Mouse (Mus musculus) liver, embryonic 12.5 days (tissue): ENCODE results near the gene Vgll4. TPM values are rescaled to one million over a fixed set of nuclear protein-coding genes. Genes with fewer than 3 reads are reported as not detected.
A peak's percentile ranks its signal among the peaks of the same experiment; 100 is the strongest.

Source experiments
- ATAC-seq: fragments of 200-750 bp; cut with Nextera tagmentation; 2 replicates; pipeline ENCODE4 v1.8.0; 2017; ENCODE audit warnings: moderate number of reproducible peaks, mild to moderate bottlenecking, moderate library complexity
- H3K27ac ChIP-seq: fragments of 300-500 bp; sonication (generic); 2 replicates; pipeline ENCODE4 v1.5.1; 2016; ENCODE audit warnings: mild to moderate bottlenecking
- H3K27me3 ChIP-seq: fragments of 300-500 bp; sonication (generic); replicated peaks from 2 replicates; pipeline ENCODE4 v1.6.1; 2016; ENCODE audit warnings: mild to moderate bottlenecking, moderate library complexity
- H3K36me3 ChIP-seq: fragments of 300-500 bp; sonication (generic); 2 replicates; pipeline ENCODE4 v1.6.1; 2016; ENCODE audit warnings: mild to moderate bottlenecking, moderate library complexity
- H3K4me1 ChIP-seq: fragments of 300-500 bp; sonication (generic); 2 replicates; pipeline ENCODE4 v1.6.1; 2016
- H3K4me2 ChIP-seq: fragments of 300-500 bp; sonication (generic); 2 replicates; pipeline ENCODE4 v1.6.1; 2016; ENCODE audit warnings: mild to moderate bottlenecking, moderate library complexity
- H3K4me3 ChIP-seq: fragments of 300-500 bp; sonication (generic); 2 replicates; pipeline ENCODE4 v1.5.1; 2016; ENCODE audit warnings: mild to moderate bottlenecking, moderate library complexity
- H3K9ac ChIP-seq: fragments of 300-500 bp; sonication (generic); 2 replicates; pipeline ENCODE4 v1.6.1; 2016; ENCODE audit warnings: mild to moderate bottlenecking, moderate library complexity
- H3K9me3 ChIP-seq: fragments of 300-500 bp; sonication (generic); replicated peaks from 2 replicates; pipeline ENCODE4 v1.6.1; 2016; ENCODE audit warnings: mild to moderate bottlenecking, moderate library complexity
- WGBS: fragments of 180-500 bp; shearing (Covaris S2); methylation state at CpG from one replicate; pipeline ENCODE4 v1.1.7; 2016; ENCODE audit not compliant: insufficient replicate concordance; 5-methylcytosine and 5-hydroxymethylcytosine counted together
- polyA plus RNA-seq: library from polyadenylated mRNA; unstranded; fragments of >200 nt; fragmentation: Nextera tagmentation; extraction: Ambion mirVana; gene quantifications from 2 replicates; pipeline ENCODE4 v1.2.1, GENCODE M21; 2016

The Vgll4 gene
- polyA plus RNA-seq, 1 experiment from 2014 or later, result 19.3 TPM

DNA sequence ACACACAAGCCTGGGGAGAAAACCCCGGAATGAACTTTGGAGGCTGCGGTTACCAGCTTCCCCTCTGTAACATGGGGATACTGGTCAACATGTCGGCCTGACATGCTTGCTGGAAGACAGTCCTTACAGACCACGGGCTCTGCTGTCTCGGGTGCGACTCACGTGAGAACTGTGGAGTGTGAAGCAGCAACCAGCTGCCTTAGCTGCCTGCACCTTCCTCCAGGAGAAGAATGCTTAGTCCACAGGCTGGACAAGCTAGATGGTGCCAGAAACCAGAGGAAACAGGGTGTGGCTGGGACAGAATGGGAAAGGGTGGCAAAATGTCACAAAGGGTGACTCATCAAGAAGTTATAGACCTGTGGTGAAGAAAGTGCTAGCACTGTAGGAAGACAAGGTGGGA is 129.8 kb downstream of the Vgll4 start:
- H3K4me2 ChIP-seq, result no peak overlapping the region
- peaks cover 5% of the 10 kb centered on the region for H3K9me3 ChIP-seq
- H3K4me1 ChIP-seq, result peaks cover 15% of the 10 kb centered on the region; the same call in 1 of the 2 replicates
- ATAC-seq, result no peak
- 53% methylated on average over 7 of the region's 7 CpGs for WGBS
- no peak overlapping the region for H3K9ac ChIP-seq
- no peak overlapping the region for H3K4me3 ChIP-seq
- no peak overlapping the region for H3K27ac ChIP-seq
- no peaks in the 10 kb centered on the region for H3K36me3 ChIP-seq
- H3K27me3 ChIP-seq, result no peaks in the 10 kb centered on the region

DNA sequence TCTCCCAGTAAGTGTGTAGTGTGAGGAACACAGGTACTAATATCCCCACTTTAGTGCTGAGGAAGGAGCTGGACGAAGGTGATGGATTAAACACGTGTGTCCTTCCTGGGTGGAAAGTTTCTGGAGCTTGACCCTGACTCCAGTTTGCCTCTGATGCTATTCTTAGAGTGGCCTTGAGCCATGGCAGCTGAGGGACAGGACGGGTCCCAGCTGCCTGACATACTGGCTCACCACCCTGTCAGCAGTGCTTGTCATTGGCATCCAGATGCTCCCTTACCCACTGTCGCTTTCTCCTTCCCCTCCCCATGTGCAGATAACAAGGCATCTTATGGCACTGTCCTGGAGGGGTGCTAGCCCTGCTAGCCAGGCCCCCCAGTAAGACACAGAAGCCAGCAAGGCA is 130.9 kb downstream of the Vgll4 start:
- Histone ChIP-seq H3K36me3 (no peaks in the 10 kb centered on the region), H3K9me3 (peaks cover 5% of the 10 kb centered on the region), H3K4me1 (peaks cover 16% of the 10 kb centered on the region), H3K27me3 (no peaks in the 10 kb centered on the region), H3K4me3 (no peak overlapping the region), H3K27ac (no peak overlapping the region), H3K9ac (no peak overlapping the region), H3K4me2 (no peak overlapping the region)
- 77% methylated on average over 4 of the region's 4 CpGs for WGBS
- ATAC-seq, result no peak

DNA sequence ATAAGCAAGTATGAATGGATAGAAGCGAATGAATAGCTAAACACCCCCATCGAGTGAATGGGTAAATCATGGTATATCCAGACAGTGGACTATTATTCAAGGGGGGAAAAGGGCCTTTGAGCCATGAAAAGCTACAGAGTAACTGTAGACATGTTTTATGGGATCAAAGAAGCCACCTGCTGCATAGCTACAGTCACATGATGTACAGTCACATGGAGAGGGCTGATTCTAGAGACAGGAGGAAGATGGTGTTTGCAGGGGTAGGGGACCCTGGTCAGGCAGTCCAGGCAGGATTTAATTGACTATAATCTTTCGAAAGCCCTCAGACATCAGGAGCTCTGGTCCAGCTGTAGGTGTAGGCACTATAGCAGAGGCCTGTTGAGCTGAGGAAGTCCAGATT is 133.4 kb downstream of the Vgll4 start:
- H3K4me1 ChIP-seq, result peaks cover 36% of the 10 kb centered on the region
- H3K27ac ChIP-seq, result no peak overlapping the region
- no peaks in the 10 kb centered on the region for H3K36me3 ChIP-seq
- no peak overlapping the region for H3K9ac ChIP-seq
- H3K27me3 ChIP-seq, result no peaks in the 10 kb centered on the region
- H3K9me3 ChIP-seq, result no peaks in the 10 kb centered on the region
- no peak overlapping the region for H3K4me2 ChIP-seq
- WGBS, result 69% methylated on average over 3 of the region's 3 CpGs
- no peak for ATAC-seq
- no peak overlapping the region for H3K4me3 ChIP-seq

DNA sequence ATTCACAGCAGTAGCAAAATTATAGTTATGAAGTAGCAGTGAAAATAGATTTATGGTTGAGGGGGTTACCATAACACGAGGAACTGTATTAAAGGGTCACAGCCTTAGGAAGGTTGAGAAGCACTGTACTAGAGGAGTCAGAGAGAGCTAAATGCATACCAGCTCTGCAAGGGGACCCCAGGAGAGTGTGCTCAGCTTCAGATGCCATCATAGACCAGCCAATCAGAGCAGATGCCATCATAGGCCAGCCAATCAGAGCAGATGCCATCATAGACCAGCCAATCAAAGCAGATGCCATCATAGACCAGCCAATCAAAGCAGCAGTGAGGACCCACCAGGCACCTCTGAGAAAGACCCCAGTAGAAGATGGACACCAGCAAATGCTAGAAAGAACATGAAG is 134.0 kb downstream of the Vgll4 start:
- H3K4me2 ChIP-seq, result no peak overlapping the region
- no peaks in the 10 kb centered on the region for H3K36me3 ChIP-seq
- H3K9ac ChIP-seq, result no peak overlapping the region
- H3K9me3 ChIP-seq, result no peaks in the 10 kb centered on the region
- H3K4me3 ChIP-seq, result no peak overlapping the region
- peaks cover 36% of the 10 kb centered on the region for H3K4me1 ChIP-seq
- no peaks in the 10 kb centered on the region for H3K27me3 ChIP-seq
- ATAC-seq, result no peak
- WGBS, result 58% methylated on average over 1 of the region's 1 CpGs
- no peak overlapping the region for H3K27ac ChIP-seq

DNA sequence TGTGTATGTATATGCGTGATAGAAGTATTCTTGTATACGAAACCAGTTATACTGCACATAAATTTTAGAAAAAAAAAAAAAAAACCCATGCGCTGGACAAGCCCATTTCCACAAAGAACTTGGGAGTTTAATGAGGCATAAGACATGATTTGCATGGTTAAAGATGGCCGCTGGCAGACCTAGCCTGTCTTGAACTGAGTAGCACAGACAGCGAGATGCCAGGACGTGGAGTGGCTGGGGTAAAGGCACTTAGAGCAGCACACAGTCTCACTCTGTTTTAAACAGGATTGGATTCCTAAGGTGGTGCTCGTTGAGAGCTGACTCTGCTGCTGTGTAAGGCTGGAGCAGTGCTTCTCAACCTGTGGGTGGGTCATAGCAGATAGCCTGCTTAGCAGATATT is 134.4 kb downstream of the Vgll4 start:
- WGBS, result 82% methylated on average over 7 of the region's 7 CpGs
- H3K4me3 ChIP-seq, result no peak overlapping the region
- H3K4me2 ChIP-seq, result no peak overlapping the region
- no peak for ATAC-seq
- H3K27ac ChIP-seq, result no peak overlapping the region
- H3K9me3 ChIP-seq, result no peaks in the 10 kb centered on the region
- no peaks in the 10 kb centered on the region for H3K27me3 ChIP-seq
- H3K4me1 ChIP-seq, result peaks cover 35% of the 10 kb centered on the region
- H3K36me3 ChIP-seq, result no peaks in the 10 kb centered on the region
- no peak overlapping the region for H3K9ac ChIP-seq

DNA sequence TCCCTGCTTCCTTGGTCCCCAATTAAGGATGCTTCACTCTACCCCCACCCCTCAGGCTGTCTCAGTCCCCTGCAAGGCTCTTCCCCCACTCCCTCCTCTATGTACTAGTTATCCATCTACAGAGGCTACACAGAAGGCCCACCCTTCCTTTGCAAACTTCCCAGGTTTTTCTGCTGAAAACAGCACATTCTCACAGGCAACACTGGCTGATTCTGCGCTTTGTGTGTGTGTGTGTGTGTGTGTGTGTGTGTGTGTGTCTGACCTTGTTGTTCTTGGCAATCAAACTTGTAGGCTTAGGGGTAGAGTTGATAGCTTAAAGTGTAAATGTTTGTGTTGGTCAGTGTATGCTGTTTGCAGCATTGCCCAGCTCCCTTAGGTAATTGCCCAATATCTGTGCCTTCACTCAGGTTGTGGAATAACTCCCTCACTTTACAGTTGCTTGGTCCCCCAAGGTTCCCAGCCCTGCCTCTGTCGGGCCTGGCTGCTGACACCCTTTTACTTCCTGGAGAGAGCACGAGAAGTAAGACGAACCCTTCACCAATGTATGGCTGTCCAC is 135.9 kb downstream of the Vgll4 start:
- Histone ChIP-seq H3K9ac (no peak overlapping the region), H3K27ac (no peak overlapping the region), H3K4me3 (no peak overlapping the region), H3K4me1 (peaks cover 21% of the 10 kb centered on the region), H3K36me3 (no peaks in the 10 kb centered on the region), H3K27me3 (no peaks in the 10 kb centered on the region), H3K4me2 (no peak overlapping the region), H3K9me3 (no peaks in the 10 kb centered on the region)
- WGBS, result 56% methylated on average over 4 of the region's 4 CpGs
- ATAC-seq, result no peak

DNA sequence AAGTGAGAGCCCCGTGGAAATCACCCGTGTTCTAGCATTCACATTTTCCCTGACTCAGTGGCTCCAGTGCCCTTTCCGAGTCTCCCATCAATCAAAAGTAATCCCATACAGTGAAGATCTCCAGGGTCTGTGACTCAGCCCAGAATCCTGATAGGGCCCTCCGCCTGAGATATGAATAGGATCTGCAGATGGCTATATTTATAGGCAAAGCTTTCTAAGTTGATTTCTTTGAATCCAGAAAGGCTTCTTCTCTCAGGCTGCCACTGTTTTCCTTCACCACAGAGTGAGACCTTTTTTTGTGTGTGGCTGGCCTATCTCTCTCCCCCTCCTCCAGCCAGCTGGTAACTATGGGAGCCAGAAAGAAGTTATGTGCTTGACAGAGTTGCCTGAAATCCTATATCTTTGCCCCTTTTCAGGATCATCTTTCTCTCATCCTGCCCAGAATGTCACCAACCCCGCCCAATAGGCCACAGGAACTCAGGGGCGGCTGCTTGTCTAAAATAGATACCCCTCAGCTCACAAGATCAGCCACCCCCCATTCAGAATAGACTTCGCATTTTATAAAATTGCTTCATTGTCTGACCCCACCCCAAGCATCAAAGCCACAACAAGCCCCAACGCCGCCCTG is 136.6 kb downstream of the Vgll4 start:
- no peak overlapping the region for H3K4me3 ChIP-seq

DNA sequence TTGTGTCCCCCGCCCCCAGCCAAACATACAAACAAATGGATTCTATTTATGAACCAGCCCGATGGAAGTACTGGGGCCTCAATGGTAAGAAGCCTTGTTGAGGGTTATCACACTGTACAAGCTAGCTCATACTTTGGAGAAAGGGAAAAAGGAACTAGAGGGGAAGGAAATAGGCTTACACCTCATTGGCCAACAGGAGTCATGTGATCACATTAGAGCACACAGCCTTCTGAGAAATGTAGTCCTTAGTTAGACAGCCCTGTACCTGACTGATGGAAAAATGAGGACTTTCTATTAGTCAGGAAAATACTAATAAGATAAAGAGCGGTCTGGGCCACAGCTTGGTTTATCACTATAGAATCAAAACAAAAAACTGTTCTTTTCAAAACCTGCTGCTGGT is 138.0 kb downstream of the Vgll4 start:
- Histone ChIP-seq H3K4me3 (no peak overlapping the region), H3K9me3 (no peaks in the 10 kb centered on the region), H3K27me3 (no peaks in the 10 kb centered on the region), H3K36me3 (no peaks in the 10 kb centered on the region), H3K9ac (no peak overlapping the region), H3K4me1 (peaks cover 21% of the 10 kb centered on the region), H3K27ac (0 out of 2 replicates have a peak overlapping the region, but pooled peaks have one; percentile 2), H3K4me2 (no peak overlapping the region)
- 0 out of 2 replicates have a peak, but pooled peaks have one; percentile 27 for ATAC-seq
- WGBS, result 60% methylated on average over 3 of the region's 3 CpGs

More for the DNA sequence above, 136.6 kb downstream of the Vgll4 start:
- Histone ChIP-seq H3K9ac (no peak overlapping the region), H3K4me1 (peaks cover 21% of the 10 kb centered on the region), H3K36me3 (no peaks in the 10 kb centered on the region), H3K9me3 (no peaks in the 10 kb centered on the region), H3K27me3 (no peaks in the 10 kb centered on the region), H3K4me2 (no peak overlapping the region), H3K27ac (no peak overlapping the region)
- 58% methylated on average over 9 of the region's 9 CpGs for WGBS
- no peak for ATAC-seq

DNA sequence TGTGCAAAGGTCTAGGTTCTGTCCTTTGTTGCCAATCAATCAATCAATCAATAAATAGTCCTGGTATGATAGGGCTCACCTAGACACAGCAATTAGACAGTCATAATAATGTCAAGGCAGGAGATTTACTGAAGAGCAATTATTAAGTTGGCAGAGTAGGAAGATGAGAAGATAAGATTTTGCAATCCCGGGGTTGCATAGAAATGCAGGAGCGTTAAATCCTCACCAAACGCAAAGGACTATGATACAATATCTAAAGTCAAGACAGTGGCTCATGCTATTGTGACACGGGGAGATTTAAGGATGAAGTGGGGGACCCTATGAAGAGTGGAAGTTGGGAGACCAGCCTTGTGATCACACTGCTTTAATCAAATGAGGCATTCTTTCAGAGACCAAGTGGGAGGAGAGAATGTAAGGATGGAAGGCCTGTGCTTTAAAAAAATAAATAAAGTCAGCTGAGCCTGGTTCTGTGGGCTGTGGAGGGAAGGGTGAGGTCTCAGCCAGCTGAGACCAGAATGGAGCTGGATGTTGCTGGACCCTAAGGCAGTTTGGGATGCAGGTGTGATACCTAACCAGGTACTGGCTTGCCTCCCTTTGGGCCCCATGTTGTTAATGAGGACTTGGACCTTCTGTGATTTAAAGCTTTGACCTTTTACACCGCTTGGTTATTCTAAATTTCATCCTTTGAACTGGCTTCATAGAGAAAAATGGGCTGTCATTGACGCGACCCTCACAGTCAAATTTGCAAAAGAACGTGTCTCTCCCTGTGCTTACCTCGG is 139.9 kb downstream of the Vgll4 start:
- no peak overlapping the region for H3K4me3 ChIP-seq
- H3K9me3 ChIP-seq, result no peaks in the 10 kb centered on the region
- WGBS, result 77% methylated on average over 9 of the region's 9 CpGs
- no peak for ATAC-seq
- no peak overlapping the region for H3K9ac ChIP-seq
- peaks cover 21% of the 10 kb centered on the region for H3K4me1 ChIP-seq
- no peak overlapping the region for H3K4me2 ChIP-seq
- H3K36me3 ChIP-seq, result no peaks in the 10 kb centered on the region
- no peak overlapping the region for H3K27ac ChIP-seq
- no peaks in the 10 kb centered on the region for H3K27me3 ChIP-seq

DNA sequence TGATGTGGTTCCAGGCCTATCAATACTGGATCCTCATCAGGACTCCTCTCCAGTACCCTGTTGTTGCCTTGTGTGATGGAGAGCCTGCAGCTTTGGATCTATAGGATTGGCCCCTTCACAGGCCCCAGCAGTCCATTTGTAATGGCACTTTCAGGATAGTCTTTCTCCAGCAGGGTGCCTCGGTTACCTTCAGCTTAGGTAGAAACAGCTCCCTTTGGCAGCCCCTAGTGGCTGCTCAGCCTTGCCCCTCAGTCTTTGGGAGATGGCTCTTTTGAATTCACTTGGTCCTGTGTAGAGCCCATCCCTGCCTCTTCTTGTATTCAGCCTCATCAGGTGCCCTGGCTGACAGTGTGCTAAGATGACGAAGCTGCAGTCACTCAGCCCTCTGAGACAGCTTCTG is 142.9 kb downstream of the Vgll4 start:
- no peak for ATAC-seq
- Histone ChIP-seq H3K4me3 (no peak overlapping the region), H3K27me3 (no peaks in the 10 kb centered on the region), H3K36me3 (no peaks in the 10 kb centered on the region), H3K4me1 (peaks cover 2% of the 10 kb centered on the region), H3K4me2 (no peak overlapping the region), H3K9me3 (no peaks in the 10 kb centered on the region), H3K9ac (no peak overlapping the region), H3K27ac (no peak overlapping the region)
- WGBS, result 48% methylated on average over 2 of the region's 2 CpGs

DNA sequence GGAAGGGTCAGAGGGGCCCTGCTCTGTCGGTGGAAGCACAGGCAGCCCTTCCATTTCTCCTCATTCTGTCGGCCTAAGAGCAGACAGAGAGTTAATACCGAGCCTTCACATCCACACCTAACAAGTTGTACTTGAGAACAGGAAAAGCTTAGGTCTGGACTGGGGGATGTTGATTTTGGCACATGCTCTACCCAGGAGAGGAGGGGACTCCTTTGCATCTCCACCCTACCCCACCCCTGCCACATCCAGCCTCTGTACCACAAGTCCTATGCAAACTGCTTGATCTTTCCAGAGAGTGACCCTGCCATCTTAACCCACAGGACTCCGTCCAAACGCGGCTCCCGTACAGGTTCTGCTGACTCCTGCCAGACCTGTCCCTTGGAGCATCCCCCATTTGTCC is 148.1 kb downstream of the Vgll4 start:
- no peak overlapping the region for H3K4me3 ChIP-seq
- no peaks in the 10 kb centered on the region for H3K9me3 ChIP-seq
- H3K27ac ChIP-seq, result no peak overlapping the region
- ATAC-seq, result no peak
- no peak overlapping the region for H3K4me2 ChIP-seq
- 76% methylated on average over 7 of the region's 7 CpGs for WGBS
- no peaks in the 10 kb centered on the region; the same call in 1 of the 2 replicates for H3K27me3 ChIP-seq
- no peaks in the 10 kb centered on the region for H3K36me3 ChIP-seq
- peaks cover 38% of the 10 kb centered on the region for H3K4me1 ChIP-seq
- H3K9ac ChIP-seq, result no peak overlapping the region

DNA sequence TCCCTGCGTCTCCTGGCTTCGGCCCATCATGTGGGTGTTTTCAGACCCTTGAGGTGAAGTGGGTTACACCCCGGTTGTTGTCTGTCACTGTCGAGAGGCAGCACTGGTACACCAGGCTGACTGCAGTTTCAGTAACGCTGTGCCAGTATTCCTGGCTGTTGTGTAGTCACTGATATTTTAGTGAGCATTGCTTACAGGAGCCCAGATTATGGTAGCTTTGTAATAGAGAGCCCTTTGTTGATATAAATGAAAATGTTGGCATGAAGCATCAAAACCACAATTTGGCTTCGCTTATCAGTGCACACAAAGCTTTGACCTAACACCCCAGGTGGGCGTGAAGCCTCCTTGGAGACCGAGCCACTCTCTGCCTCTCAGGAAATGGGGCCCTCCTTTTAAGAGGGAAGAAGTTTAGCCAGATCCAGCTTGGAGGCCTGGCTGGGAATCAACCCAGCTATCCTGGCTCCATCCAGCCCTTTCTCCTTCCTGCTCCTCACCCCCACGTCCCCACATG is 149.8 kb downstream of the Vgll4 start:
- H3K9ac ChIP-seq, result no peak overlapping the region
- H3K4me1 ChIP-seq, result peaks cover 45% of the 10 kb centered on the region
- H3K4me2 ChIP-seq, result no peak overlapping the region
- no peaks in the 10 kb centered on the region for H3K36me3 ChIP-seq
- H3K9me3 ChIP-seq, result no peaks in the 10 kb centered on the region
- ATAC-seq, result no peak
- 35% methylated on average over 9 of the region's 9 CpGs for WGBS
- H3K27ac ChIP-seq, result no peak overlapping the region
- no peaks in the 10 kb centered on the region; the same call in 1 of the 2 replicates for H3K27me3 ChIP-seq
- no peak overlapping the region for H3K4me3 ChIP-seq
